Mouse (Mus musculus) liver, adult 2 months (tissue): ENCODE measurements around the gene Atp13a1. TPM values are rescaled to one million over a fixed set of nuclear protein-coding genes. Genes with fewer than 3 reads are reported as not detected.
A peak's percentile ranks its signal among the peaks of the same experiment; 100 is the strongest.

Experiments used
- DNase-seq: peaks from one replicate; pipeline ENCODE4 v3.0.0-alpha.2; 2011; ENCODE audit warnings: low read depth, low spot score; ENCODE audit errors: extremely low read depth
- H3K27ac ChIP-seq: fragments of 200-500 bp; replicated peaks from 2 replicates; pipeline ENCODE4 v1.5.1; 2012; ENCODE audit warnings: low read depth, mild to moderate bottlenecking, control low read depth, inconsistent platforms, low read length; ENCODE audit not compliant: insufficient read depth
- H3K27me3 ChIP-seq: fragments of 200-500 bp; 2 replicates; pipeline ENCODE4 v1.6.1; 2012; ENCODE audit warnings: mild to moderate bottlenecking, moderate library complexity, low read length, inconsistent platforms; ENCODE audit not compliant: control insufficient read depth, insufficient read depth
- H3K36me3 ChIP-seq: fragments of 200-500 bp; 2 replicates; pipeline ENCODE4 v1.6.1; 2012; ENCODE audit warnings: low read length, inconsistent platforms; ENCODE audit not compliant: control insufficient read depth, insufficient read depth
- H3K4me1 ChIP-seq: fragments of 200-500 bp; 2 replicates; pipeline ENCODE4 v1.6.1; 2011; ENCODE audit warnings: low read length; ENCODE audit not compliant: control insufficient read depth, insufficient read depth
- H3K4me3 ChIP-seq: fragments of 200-500 bp; 2 replicates; pipeline ENCODE4 v1.5.1; 2011; ENCODE audit warnings: low read depth, mild to moderate bottlenecking, control low read depth, low read length, moderate library complexity; ENCODE audit not compliant: insufficient read depth
- H3K79me2 ChIP-seq: fragments of 200-500 bp; 2 replicates; pipeline ENCODE4 v1.6.1; 2012; ENCODE audit warnings: inconsistent platforms, mild to moderate bottlenecking, low read length, moderate library complexity; ENCODE audit not compliant: control insufficient read depth, insufficient read depth
- H3K9ac ChIP-seq: fragments of 200-500 bp; 2 replicates; pipeline ENCODE4 v1.6.1; 2012; ENCODE audit warnings: low read depth, mild to moderate bottlenecking, control low read depth, inconsistent platforms, low read length
- CTCF ChIP-seq: fragments of 200-500 bp; IDR thresholded peaks from 2 replicates; pipeline ENCODE4 v1.5.1; 2011; ENCODE audit warnings: low read depth, low read length, control low read depth
- POLR2A ChIP-seq: fragments of 200-500 bp; IDR thresholded peaks from 2 replicates; pipeline ENCODE4 v1.6.1; 2011; ENCODE audit warnings: low read length, control low read depth; ENCODE audit not compliant: insufficient read depth; ENCODE audit errors: extremely low read depth
- WGBS: fragments of 180-500 bp; shearing (Covaris S2); methylation state at CpG from one replicate; pipeline ENCODE4 v1.1.7; 2018; 5-methylcytosine and 5-hydroxymethylcytosine counted together
- polyA plus RNA-seq: library from polyadenylated mRNA; depleted of rRNA; stranded (reverse); fragments of >200 nt; gene quantifications from 2 replicates; pipeline ENCODE4 v1.2.3, GENCODE M21; 2012
- total RNA-seq: library from RNA; depleted of rRNA; stranded (reverse); fragments of >200 nt; gene quantifications from 2 replicates; pipeline ENCODE4 v1.2.3, GENCODE M21; 2014

Gene Atp13a1
- total and polyA plus RNA-seq, 2 experiments, result 19.4 to 60.1 TPM

DNA sequence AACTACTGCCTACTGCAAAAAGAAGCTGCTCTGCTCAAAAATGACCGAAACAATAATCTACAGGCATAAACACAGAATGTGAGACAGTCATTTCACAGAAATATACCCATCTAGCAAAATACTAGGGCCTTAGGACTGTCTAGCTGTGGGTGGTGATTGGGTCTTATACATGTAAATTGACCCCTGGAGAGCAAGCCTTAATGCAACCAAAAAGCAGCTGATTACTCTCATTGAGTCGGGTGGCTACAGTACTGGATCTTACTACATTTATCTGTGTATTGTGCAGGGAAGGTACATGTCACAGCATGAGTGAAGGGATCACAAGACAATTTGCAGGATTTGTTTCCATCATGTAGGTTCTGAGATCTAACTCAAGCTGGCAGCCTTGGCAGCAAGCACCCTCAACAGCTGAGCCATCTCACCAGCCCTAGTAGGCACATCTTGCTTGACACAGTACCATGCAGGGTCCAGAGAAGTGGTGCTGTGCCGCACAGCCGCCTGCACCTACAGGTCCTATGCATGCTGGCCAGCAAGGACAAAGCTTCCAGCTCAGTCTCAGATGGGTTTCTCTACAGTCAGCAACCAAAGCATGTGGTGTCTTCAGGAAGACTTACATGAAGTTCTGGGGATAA, 29.0 kb upstream of the Atp13a1 start:
- no peak for DNase-seq
- H3K4me1 ChIP-seq, result no peaks in the 10 kb centered on the region
- no peak overlapping the region for H3K4me3 ChIP-seq
- H3K9ac ChIP-seq, result no peak overlapping the region
- 98% methylated on average over 4 of the region's 4 CpGs for WGBS
- H3K27ac ChIP-seq, result no peak overlapping the region
- peaks cover 38% of the 10 kb centered on the region for H3K36me3 ChIP-seq
- TF ChIP-seq POLR2A (no peak), CTCF (no peak)
- no peaks in the 10 kb centered on the region for H3K79me2 ChIP-seq
- H3K27me3 ChIP-seq, result no peaks in the 10 kb centered on the region; the same call in 1 of the 2 replicates

DNA sequence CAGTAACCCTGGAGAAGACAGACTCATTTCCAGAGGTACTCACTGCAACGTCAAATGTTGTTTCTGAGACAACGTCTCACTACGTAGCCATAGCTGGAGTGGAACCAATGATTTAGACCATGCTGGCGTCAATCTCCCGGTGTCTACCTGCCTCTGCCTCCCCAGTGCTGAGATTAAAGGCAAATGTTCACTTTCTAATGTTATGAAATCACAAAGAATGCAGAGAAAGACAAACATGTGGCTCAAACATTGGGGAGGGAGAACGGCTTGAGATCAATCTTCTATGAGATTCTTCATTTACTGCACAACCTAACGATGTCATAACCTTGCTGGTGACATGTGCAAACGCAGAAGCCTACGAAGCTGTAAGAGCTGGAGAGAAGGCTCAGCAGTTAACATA, 19.7 kb upstream of the Atp13a1 start:
- peaks cover 17% of the 10 kb centered on the region; the same call in 1 of the 2 replicates for H3K79me2 ChIP-seq
- no peaks in the 10 kb centered on the region; the same call in 1 of the 2 replicates for H3K27me3 ChIP-seq
- no peak overlapping the region for H3K27ac ChIP-seq
- no peak overlapping the region for H3K9ac ChIP-seq
- H3K4me1 ChIP-seq, result peaks cover 7% of the 10 kb centered on the region
- no peak overlapping the region for H3K4me3 ChIP-seq
- 27% methylated on average over 9 of the region's 9 CpGs for WGBS
- DNase-seq, result peak; percentile 67
- H3K36me3 ChIP-seq, result peaks cover 23% of the 10 kb centered on the region
- TF ChIP-seq CTCF (no peak), POLR2A (no peak)

DNA sequence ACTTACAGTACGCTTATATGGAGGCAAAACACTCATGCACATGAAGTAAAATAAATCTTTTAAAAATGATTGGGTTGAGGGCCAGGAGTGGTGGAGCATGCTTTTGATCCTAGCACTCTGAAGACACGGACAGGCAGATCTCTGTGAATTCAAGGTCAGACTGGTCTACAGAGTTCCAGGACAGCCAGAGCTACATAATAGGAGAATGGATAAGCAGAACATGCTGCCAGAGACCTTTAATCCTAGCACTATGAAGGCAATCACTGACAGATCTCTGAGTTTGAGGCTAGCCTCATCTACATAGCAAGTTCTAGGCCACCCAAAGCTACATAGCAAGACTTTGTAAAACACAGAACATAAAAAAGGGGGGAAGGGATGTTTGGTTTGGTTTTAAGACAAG, 18.9 kb upstream of the Atp13a1 start:
- peak; percentile 58 for DNase-seq
- Histone ChIP-seq H3K79me2 (peaks cover 17% of the 10 kb centered on the region; the same call in 1 of the 2 replicates), H3K36me3 (peaks cover 15% of the 10 kb centered on the region), H3K9ac (no peak overlapping the region), H3K27ac (no peak overlapping the region), H3K4me1 (peaks cover 7% of the 10 kb centered on the region), H3K27me3 (no peaks in the 10 kb centered on the region), H3K4me3 (no peak overlapping the region)
- 51% methylated on average over 2 of the region's 2 CpGs for WGBS
- TF ChIP-seq CTCF, result no peak
- no peak for TF ChIP-seq POLR2A

DNA sequence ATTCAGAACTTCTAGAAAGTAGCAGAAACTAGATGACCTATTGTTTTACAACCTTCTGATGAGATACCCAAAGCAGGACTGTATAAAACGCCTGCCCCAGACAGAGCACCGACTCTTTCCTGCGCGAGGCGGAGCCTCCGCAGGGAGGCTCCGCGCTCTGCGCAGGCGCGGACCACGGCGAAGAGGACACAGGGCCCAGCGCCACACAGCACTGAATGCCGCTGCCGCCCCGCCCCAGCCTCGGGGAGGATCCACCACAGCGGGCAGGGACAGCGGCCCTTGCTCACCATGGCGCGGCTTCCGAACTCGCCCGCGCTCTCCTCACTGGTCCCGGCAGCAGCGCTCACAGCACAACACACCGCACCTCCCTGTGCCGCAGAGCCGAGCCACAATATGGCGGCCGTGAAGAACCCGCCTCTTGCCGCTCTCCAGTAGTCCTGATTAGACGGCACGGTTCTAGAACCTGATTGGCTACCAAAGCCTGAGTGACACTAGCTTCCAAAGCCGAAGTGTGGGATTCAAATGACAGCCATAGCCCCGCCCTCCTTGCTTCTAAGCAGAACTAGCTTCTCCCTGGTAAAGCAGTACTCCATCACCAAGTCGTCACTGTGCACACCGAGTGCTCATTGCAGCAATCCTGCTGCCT, 16.3 kb upstream of the Atp13a1 start, which contains the start of gene Gm20422:
Gene Gm20422, minus strand, starts transcription at position 384 of the 646 bp plus-strand sequence.
- TF ChIP-seq CTCF, result no peak
- TF ChIP-seq POLR2A, result 0 out of 2 replicates have a peak, but pooled peaks have one; percentile 77
- 1% methylated on average over 41 of the region's 41 CpGs for WGBS
- DNase-seq, result peak; percentile 99
- Histone ChIP-seq H3K9ac (peak within 1 kb of the TSS; percentile 99), H3K4me1 (peaks cover 7% of the 10 kb centered on the region), H3K27me3 (no peaks in the 10 kb centered on the region), H3K4me3 (peak within 1 kb of the TSS; percentile 90), H3K27ac (peak within 1 kb of the TSS; percentile 89), H3K36me3 (no peaks in the 10 kb centered on the region; the same call in 1 of the 2 replicates), H3K79me2 (peaks cover 12% of the 10 kb centered on the region; the same call in 1 of the 2 replicates)

DNA sequence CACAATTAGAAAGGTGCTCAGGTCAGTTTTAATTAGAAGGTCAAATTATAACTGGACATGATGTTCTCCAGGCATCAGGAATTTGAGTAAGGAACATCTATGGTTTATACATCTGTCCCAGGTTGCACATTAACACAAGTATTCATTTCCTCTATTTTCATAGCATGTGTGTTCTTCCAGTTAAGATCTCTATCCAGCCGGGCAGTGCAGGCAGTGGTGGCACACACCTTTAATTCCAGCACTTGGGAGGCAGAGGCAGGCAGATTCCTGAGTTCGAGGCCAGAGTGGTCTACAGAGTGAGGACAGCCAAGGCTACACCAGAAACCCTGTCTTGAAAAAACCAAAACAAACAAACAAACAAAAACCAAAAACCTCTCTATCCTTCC, 15.8 kb upstream of the Atp13a1 start:
- DNase-seq, result no peak
- H3K36me3 ChIP-seq, result no peaks in the 10 kb centered on the region
- peaks cover 8% of the 10 kb centered on the region; the same call in 1 of the 2 replicates for H3K79me2 ChIP-seq
- TF ChIP-seq POLR2A (no peak), CTCF (no peak)
- 43% methylated on average over 2 of the region's 2 CpGs for WGBS
- H3K4me3 ChIP-seq, result no peak overlapping the region
- no peaks in the 10 kb centered on the region for H3K27me3 ChIP-seq
- H3K27ac ChIP-seq, result no peak overlapping the region
- H3K9ac ChIP-seq, result no peak overlapping the region
- peaks cover 7% of the 10 kb centered on the region for H3K4me1 ChIP-seq

DNA sequence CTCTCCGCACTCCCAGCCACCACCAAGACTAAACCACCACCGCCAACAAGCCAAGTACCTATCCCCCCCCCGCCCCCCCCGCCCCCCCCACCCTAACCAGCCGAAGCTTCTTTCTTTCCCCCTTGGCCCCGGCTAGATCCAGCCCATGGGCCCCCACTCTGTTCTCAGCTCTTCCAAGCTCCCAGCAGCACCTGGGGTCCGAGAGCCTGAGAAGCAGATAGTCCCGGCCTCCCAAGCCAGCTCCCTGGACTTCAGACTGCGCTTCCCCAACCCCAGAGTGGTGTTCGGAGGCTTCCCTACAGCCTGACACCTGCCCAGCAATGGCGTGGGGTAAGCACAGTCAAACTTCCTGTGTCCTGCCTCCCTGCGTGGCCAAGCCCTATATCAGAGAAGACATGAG, 13.9 kb upstream of the Atp13a1 start:
- Histone ChIP-seq H3K27ac (no peak overlapping the region), H3K27me3 (no peaks in the 10 kb centered on the region), H3K79me2 (peaks cover 6% of the 10 kb centered on the region; the same call in 1 of the 2 replicates), H3K4me3 (no peak overlapping the region), H3K36me3 (no peaks in the 10 kb centered on the region), H3K4me1 (peaks cover 5% of the 10 kb centered on the region), H3K9ac (no peak overlapping the region)
- 84% methylated on average over 9 of the region's 12 CpGs for WGBS
- no peak for DNase-seq
- TF ChIP-seq CTCF, result no peak
- no peak for TF ChIP-seq POLR2A
